Mouse (Mus musculus): ENCODE measurements around the gene Cped1.

DNA sequence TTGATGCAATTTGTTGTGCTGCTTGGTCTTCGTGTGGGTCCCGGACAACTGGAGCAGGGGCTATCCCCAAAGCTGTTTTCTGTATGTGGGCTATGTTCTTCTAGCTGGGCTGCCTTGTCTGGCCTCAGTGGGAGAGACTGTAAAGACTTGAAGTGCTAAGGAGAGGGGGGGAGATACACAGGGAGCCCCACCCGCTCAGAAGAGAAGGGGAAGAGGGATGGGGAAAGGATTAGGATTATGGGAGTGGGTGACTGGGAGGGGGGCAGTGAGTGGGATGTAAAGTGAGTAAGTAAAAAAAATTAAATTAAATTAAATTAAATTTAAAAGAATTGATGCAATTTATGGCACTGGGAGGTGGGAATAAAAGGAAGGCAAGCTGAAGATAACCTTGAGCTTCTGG, 50.2 kb downstream of the Cped1 start:
- TF ChIP-seq POLR2A (IDR thresholded peaks at IDR 0.05; ENCODE audit: insufficient read depth, low read depth, low read length) (no peak), CTCF (IDR thresholded peaks at IDR 0.05; ENCODE audit: insufficient read depth, low read depth, low read length) (no peak)

Measured in olfactory bulb, adult 2 months (tissue).